Mouse (Mus musculus) heart, embryonic 10.5 days (tissue): ENCODE results near the gene Rcor1. TPM values are rescaled to one million over a fixed set of nuclear protein-coding genes. Genes with fewer than 3 reads are reported as not detected.

Experiments used
- DNase-seq: peaks from one replicate; pipeline ENCODE4 v3.0.0-alpha.2; 2017; ENCODE audit warnings: low spot score
- H3K27ac ChIP-seq: fragments of 300-500 bp; sonication (generic); 2 replicates; pipeline ENCODE4 v1.5.1; 2016; ENCODE audit warnings: mild to moderate bottlenecking
- H3K27me3 ChIP-seq: fragments of 300-500 bp; sonication (generic); 2 replicates; pipeline ENCODE4 v1.6.1; 2016; ENCODE audit warnings: mild to moderate bottlenecking; ENCODE audit not compliant: poor library complexity, insufficient read depth, severe bottlenecking
- H3K36me3 ChIP-seq: fragments of 300-500 bp; sonication (generic); 2 replicates; pipeline ENCODE4 v1.6.1; 2016; ENCODE audit warnings: mild to moderate bottlenecking, moderate library complexity
- H3K4me1 ChIP-seq: fragments of 300-500 bp; sonication (generic); 2 replicates; pipeline ENCODE4 v1.6.1; 2016; ENCODE audit warnings: mild to moderate bottlenecking
- H3K4me3 ChIP-seq: fragments of 300-500 bp; sonication (generic); 2 replicates; pipeline ENCODE4 v1.5.1; 2016; ENCODE audit warnings: mild to moderate bottlenecking, moderate library complexity
- H3K9me3 ChIP-seq: fragments of 300-500 bp; sonication (generic); 2 replicates; pipeline ENCODE4 v1.6.1; 2016; ENCODE audit warnings: mild to moderate bottlenecking, moderate library complexity
- WGBS: fragments of 180-500 bp; shearing (Covaris S2); methylation state at CpG from one replicate; pipeline ENCODE4 v1.1.7; 2016; 5-methylcytosine and 5-hydroxymethylcytosine counted together
- polyA plus RNA-seq: library from polyadenylated mRNA; unstranded; fragments of >200 nt; fragmentation: Nextera tagmentation; extraction: Ambion mirVana; gene quantifications from 2 replicates; pipeline ENCODE4 v1.2.1, GENCODE M21; 2016

Gene Rcor1
- polyA plus RNA-seq, 1 experiment from 2014 or later: 9.2 TPM

- peak overlapping the region; percentile 85 for H3K27ac ChIP-seq
- no peaks in the 10 kb centered on the region for H3K36me3 ChIP-seq
- H3K4me1 ChIP-seq: peaks cover 55% of the 10 kb centered on the region
- no peaks in the 10 kb centered on the region for H3K9me3 ChIP-seq
- no peaks in the 10 kb centered on the region for H3K27me3 ChIP-seq
- 67% methylated on average over 5 of the region's 5 CpGs for whole genome bisulfite sequencing
- no peak for DNase-seq
- H3K4me3 ChIP-seq: no peak overlapping the region
Observed at GRCm38 (mm10) chr12:111006339-111006738, 32.8 kb upstream of the Rcor1 start.

DNA sequence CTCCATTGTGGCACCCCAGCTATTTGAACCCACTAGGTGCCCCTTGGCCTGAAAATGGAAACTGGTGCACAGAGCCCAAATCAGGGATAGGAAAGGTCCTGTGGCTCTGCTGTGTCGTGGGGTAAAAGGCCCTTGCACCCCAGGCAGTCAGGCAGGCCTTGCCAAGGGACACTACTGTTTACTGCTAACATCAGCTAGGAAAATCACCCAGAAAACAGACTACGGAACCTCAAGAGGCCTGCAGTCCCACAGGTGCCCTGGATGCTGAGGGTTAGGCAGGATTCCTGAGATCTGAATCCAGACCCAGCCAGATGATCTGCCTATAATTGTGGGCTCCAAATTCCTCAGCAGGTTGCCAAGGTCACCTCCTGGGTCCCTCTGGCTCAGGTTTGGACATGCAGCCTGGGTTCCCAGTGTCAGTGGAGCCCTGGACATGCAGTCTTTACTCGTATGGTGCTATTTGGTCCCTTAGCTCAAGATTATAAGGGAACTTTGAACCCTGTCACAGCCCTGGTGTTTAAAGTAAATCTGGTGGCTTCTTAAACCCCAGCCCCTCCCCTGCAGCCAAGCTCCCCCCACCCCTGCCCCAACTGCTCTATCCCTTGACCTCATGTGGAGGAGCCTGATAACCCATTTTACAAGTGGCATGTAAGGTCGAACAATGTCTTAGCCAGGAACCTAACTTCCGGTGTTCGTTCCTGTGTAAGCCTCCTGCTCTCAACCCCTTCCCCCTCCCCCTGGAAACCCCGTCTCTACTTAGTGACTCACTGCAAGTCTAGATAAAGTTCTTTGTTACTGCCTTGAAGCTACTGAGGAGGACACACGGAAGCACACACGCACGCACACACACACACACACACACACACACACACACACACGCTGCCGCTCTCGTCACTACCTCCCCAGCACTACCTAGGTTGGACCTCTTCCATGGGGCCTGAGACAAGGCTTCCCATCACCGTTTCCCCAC, 31.7 kb upstream of the Rcor1 start:
- Histone ChIP-seq H3K36me3 (no peaks in the 10 kb centered on the region), H3K27ac (peak overlapping the region; percentile 85), H3K4me3 (no peak overlapping the region), H3K4me1 (peaks cover 55% of the 10 kb centered on the region), H3K9me3 (no peaks in the 10 kb centered on the region), H3K27me3 (no peaks in the 10 kb centered on the region)
- 52% methylated on average over 14 of the region's 14 CpGs for WGBS
- DNase-seq: peak; percentile 91

GRCm38 (mm10) chr12:111008500-111009490, 30.4 kb upstream of the Rcor1 start:
- Histone ChIP-seq H3K27ac (peak overlapping the region; percentile 85), H3K9me3 (no peaks in the 10 kb centered on the region), H3K4me3 (no peak overlapping the region), H3K27me3 (no peaks in the 10 kb centered on the region), H3K4me1 (peaks cover 55% of the 10 kb centered on the region), H3K36me3 (no peaks in the 10 kb centered on the region)
- 47% methylated on average over 11 of the region's 11 CpGs for WGBS
- no peak for DNase-seq

DNA sequence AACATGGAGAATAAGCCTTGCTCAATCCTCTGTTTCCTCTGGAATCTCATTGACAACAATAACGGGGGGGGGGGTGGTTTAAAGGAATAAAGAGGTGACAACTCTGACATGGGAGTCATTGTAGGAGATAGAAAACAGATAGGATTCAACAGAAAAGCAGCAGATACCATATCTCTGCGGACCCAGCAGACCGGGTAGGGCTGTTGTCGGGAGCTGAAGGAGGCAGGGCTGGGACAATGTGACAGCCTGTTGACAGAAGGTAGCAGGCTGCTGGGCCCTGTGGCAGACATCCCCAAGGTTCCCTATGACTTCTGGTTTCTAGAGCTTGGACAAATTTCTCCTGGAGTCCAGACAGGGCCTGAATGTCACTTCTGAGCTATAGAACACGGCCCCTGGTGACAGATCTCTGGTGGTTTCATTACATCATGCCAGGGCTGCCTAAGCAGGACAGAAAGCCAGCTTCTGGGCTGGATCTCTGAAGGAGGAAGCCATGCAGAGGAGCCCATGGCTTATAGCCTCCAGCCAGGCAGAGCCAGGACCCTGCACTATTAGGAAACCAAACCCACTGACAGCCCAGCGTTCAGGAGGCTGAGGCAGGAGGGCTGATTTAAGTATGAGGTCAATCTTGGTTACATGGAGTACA, 29.4 kb upstream of the Rcor1 start:
- Histone ChIP-seq H3K4me1 (peaks cover 55% of the 10 kb centered on the region), H3K27ac (peak overlapping the region; percentile 85), H3K4me3 (no peak overlapping the region), H3K9me3 (no peaks in the 10 kb centered on the region), H3K36me3 (no peaks in the 10 kb centered on the region), H3K27me3 (no peaks in the 10 kb centered on the region)
- WGBS: 22% methylated on average over 6 of the region's 6 CpGs
- DNase-seq: no peak

DNA sequence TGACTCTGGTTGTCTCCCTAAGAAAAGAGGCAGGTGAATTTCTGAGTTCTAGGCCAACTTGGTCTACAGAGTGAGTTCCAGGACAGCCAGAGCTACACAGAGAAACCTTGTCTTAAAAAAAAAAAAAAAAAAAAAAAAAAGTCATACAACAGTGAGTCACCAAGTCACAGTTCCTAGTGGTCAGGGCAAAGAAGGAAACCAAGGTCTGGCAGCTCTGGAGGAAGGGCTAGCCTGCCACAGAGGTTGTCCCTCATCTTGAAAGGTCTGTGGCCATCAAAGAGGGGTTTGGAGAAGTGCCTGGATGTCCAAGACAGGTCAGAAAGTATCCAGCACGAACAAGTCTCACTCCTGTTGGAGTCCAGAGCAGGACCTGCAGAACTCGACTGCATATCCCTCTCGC, 22.3 kb upstream of the Rcor1 start:
- peaks cover 15% of the 10 kb centered on the region for H3K4me1 ChIP-seq
- H3K27me3 ChIP-seq: no peaks in the 10 kb centered on the region
- H3K9me3 ChIP-seq: no peaks in the 10 kb centered on the region
- no peak for DNase-seq
- WGBS: 83% methylated on average over 3 of the region's 3 CpGs
- no peak overlapping the region for H3K27ac ChIP-seq
- H3K36me3 ChIP-seq: no peaks in the 10 kb centered on the region
- no peak overlapping the region for H3K4me3 ChIP-seq

GRCm38 (mm10) chr12:111018068-111018467, 21.1 kb upstream of the Rcor1 start:
- Histone ChIP-seq H3K27me3 (no peaks in the 10 kb centered on the region), H3K4me3 (no peak overlapping the region), H3K27ac (no peak overlapping the region), H3K9me3 (no peaks in the 10 kb centered on the region), H3K36me3 (no peaks in the 10 kb centered on the region), H3K4me1 (peaks cover 15% of the 10 kb centered on the region)
- 90% methylated on average over 11 of the region's 11 CpGs for WGBS
- DNase-seq: no peak

DNA sequence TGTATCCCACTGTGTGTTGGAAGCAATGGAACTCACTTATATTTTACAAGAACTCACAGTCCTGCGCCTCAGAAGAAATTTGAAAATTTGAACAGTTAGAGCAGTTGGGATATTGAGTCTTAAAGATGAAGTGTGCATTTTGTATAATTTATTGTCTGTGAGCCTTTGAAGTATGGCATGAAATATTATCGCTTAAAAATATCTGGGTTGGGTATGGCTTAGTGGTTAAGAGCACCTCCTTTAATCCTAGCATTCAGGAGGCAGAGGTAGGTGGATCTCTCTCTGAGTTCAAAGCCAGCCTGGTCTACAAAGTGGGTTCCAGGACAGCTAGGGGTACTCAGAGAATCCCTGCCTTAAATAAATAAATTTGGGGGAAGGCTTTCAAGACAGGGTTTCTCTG, 20.1 kb upstream of the Rcor1 start:
- Histone ChIP-seq H3K36me3 (no peaks in the 10 kb centered on the region), H3K9me3 (no peaks in the 10 kb centered on the region), H3K4me1 (peaks cover 16% of the 10 kb centered on the region), H3K4me3 (no peak overlapping the region), H3K27ac (no peak overlapping the region), H3K27me3 (no peaks in the 10 kb centered on the region)
- no peak for DNase-seq
- 83% methylated on average over 2 of the region's 2 CpGs for WGBS

GRCm38 (mm10) chr12:111021138-111021537, 18.0 kb upstream of the Rcor1 start:
- Histone ChIP-seq H3K27ac (no peak overlapping the region), H3K27me3 (no peaks in the 10 kb centered on the region), H3K9me3 (no peaks in the 10 kb centered on the region), H3K4me1 (peaks cover 10% of the 10 kb centered on the region), H3K4me3 (no peak overlapping the region), H3K36me3 (no peaks in the 10 kb centered on the region)
- DNase-seq: no peak
- 25% methylated on average over 1 of the region's 1 CpGs for whole genome bisulfite sequencing

DNA sequence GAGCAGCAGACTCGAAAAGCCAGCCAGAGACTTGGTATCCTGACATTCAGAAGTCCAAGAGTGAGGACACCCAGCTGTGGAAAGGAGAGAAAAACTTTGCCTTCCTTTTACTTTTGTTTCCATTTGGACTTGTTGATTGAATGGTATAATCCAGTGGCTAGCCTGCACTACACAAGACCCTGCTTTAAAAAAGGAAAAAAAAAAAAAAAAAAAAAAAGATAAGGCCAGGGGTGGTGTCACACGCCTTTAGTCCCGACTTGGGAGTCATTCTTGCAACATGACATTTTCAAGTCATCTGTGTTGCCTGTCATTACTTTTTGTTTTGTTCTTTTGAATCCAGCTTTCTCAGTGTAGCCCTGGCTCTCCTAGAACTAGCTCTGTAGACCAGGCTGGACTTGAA, 17.6 kb upstream of the Rcor1 start:
- no peak overlapping the region for H3K4me3 ChIP-seq
- H3K9me3 ChIP-seq: no peaks in the 10 kb centered on the region
- no peaks in the 10 kb centered on the region for H3K36me3 ChIP-seq
- H3K4me1 ChIP-seq: 0 out of 2 replicates have a peak, but pooled peaks cover 6% of the 10 kb centered on the region
- 46% methylated on average over 3 of the region's 3 CpGs for WGBS
- H3K27ac ChIP-seq: no peak overlapping the region
- no peak for DNase-seq
- no peaks in the 10 kb centered on the region for H3K27me3 ChIP-seq

DNA sequence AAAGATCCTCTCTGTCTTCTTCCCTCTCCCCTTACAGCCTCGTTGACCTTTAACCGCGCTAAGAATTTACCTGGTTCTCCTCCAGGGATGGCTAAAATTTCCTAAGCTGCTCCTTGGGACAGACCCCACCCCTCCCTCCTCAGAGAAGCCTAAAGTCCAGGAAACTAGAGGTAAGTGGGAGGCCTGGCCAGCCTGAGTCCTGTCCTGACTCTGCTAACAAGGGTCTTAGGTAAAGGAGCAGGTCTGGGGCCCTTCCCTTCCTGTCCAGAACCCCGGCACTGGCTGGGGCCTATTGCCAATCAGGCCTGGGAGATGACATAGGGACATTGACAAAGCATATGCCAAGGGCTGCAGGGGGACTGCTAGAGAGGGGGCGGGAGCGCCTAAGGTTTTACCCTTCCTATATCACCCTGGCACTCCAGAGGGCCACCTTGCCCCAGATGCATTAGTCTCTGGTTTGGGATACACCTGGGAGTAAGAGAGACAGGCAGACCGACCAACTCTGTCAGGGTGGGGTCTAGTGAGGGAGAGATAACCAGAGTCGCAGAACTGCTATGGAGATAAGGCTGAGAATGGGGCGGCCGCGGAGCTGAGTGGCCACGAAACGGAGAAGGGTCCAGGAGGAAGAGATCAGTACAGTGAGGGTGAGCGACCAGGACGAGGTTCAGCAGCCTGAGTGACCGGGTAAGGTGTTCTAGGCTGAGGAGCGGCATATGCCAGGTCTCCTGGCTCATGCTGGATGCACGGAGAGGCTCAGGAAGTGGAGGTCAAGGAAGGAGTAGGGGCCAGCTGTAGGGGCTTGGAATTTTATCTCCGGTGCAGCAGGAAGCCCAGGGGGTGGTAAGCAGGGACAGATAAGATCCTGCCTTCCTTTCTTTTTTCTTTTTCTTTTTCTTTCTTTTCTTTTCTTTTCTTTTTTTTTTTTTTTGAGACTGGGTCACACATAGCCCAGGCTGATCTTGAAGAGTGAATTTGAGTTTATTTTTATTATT, 10.7 kb upstream of the Rcor1 start:
- H3K27me3 ChIP-seq: no peaks in the 10 kb centered on the region
- peak overlapping the region; percentile 47 for H3K4me3 ChIP-seq
- H3K4me1 ChIP-seq: peaks cover 22% of the 10 kb centered on the region
- 24% methylated on average over 19 of the region's 19 CpGs for WGBS
- H3K36me3 ChIP-seq: no peaks in the 10 kb centered on the region
- no peaks in the 10 kb centered on the region for H3K9me3 ChIP-seq
- peak; percentile 85 for DNase-seq
- peak overlapping the region; percentile 72 for H3K27ac ChIP-seq

- DNase-seq: no peak
- no peaks in the 10 kb centered on the region for H3K27me3 ChIP-seq
- H3K4me3 ChIP-seq: peak overlapping the region; percentile 47
- H3K4me1 ChIP-seq: peaks cover 20% of the 10 kb centered on the region
- peak overlapping the region; percentile 44 for H3K27ac ChIP-seq
- H3K9me3 ChIP-seq: no peaks in the 10 kb centered on the region
- WGBS: 42% methylated on average over 7 of the region's 7 CpGs
- no peaks in the 10 kb centered on the region for H3K36me3 ChIP-seq
Observed at GRCm38 (mm10) chr12:111029291-111029890, 9.8 kb upstream of the Rcor1 start.
